21 mouse cellular contexts compared by ENCODE assay signal in the genomic region with DNA sequence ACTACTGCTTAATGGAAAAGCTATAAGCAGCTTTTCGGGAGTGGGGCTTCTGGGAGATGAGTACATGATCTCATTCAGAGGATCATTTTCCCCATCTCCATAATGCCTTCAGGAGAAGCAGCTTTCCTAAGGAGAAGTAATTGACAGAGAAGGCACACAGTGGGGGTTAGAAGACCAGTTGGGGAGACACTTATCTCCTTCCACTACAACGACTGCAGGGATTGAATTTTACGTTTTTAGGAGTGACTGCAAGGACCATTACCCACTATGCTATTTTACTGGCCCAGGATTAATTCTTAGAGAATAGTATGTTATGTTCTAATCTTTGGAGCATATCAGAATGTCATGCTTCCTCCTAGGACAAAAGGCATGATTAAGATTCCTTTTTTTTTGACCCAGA. TPM values are rescaled to one million over a fixed set of nuclear protein-coding genes. Genes with fewer than 3 reads are reported as not detected.
DNase-seq lines count a peak whose midpoint lies in the region; ATAC-seq lines count a peak whose summit lies in the region.
"Had no signal": no experiment of that assay in that cellular context is flagged by ENCODE, and none has a peak within 500 bp of the region (broad histone marks: within the 10 kb centered on the region; RNA-seq: fewer than 3 reads in every experiment).

No protein-coding gene starts in this region.

- peaks cover 19% of the 10 kb centered on the region for H3K4me1 ChIP-seq in heart, embryonic 16.5 days (ENCODE audit: control insufficient read depth, insufficient read depth, low read length)
- peaks cover 6% of the 10 kb centered on the region; the same call in 1 of the 2 replicates for H3K4me1 ChIP-seq in heart, embryonic 11.5 days (ENCODE audit: control insufficient read depth, insufficient read depth, low read length)
- peaks cover 15% of the 10 kb centered on the region for H3K4me1 ChIP-seq in kidney, embryonic 15.5 days
- H3K4me1 ChIP-seq in neural tube, embryonic 13.5 days (replicated peaks) = peaks cover 28% of the 10 kb centered on the region
- H3K4me1 ChIP-seq: intestine, embryonic 15.5 days had no signal

- WGBS in heart, embryonic 16.5 days = 28% methylated on average over 3 of the region's 3 CpGs
- WGBS in heart, embryonic 11.5 days (ENCODE audit: insufficient replicate concordance) = 65% methylated on average over 3 of the region's 3 CpGs
- WGBS in kidney, embryonic 15.5 days = 33% methylated on average over 3 of the region's 3 CpGs
- WGBS in neural tube, embryonic 13.5 days = 40% methylated on average over 3 of the region's 3 CpGs

- H3K27me3 ChIP-seq in heart, embryonic 16.5 days (ENCODE audit: control insufficient read depth, insufficient read depth, low read length) = no peaks in the 10 kb centered on the region
- H3K27me3 ChIP-seq in heart, embryonic 11.5 days (ENCODE audit: control insufficient read depth, insufficient read depth, low read length) = no peaks in the 10 kb centered on the region
- H3K27me3 ChIP-seq in kidney, embryonic 15.5 days = no peaks in the 10 kb centered on the region
- H3K27me3 ChIP-seq in neural tube, embryonic 13.5 days = no peaks in the 10 kb centered on the region
- H3K27me3 ChIP-seq: intestine, embryonic 15.5 days; limb, embryonic 12.5 days had no signal

- no peak overlapping the region for H3K4me2 ChIP-seq in heart, embryonic 16.5 days (ENCODE audit: low read depth, low read length)
- no peak overlapping the region for H3K4me2 ChIP-seq in heart, embryonic 11.5 days
- H3K4me2 ChIP-seq in kidney, embryonic 15.5 days = no peak overlapping the region
- H3K4me2 ChIP-seq in neural tube, embryonic 13.5 days = no peak overlapping the region
- H3K4me2 ChIP-seq: intestine, embryonic 15.5 days; limb, embryonic 12.5 days; liver, embryonic 11.5 days had no signal

- H3K27ac ChIP-seq in heart, embryonic 16.5 days (ENCODE audit: low read length) = peak overlapping the region; percentile 66
- H3K27ac ChIP-seq in heart, embryonic 11.5 days (ENCODE audit: low read depth, low read length) = no peak overlapping the region
- H3K27ac ChIP-seq in kidney, embryonic 15.5 days = 0 out of 2 replicates have a peak overlapping the region, but pooled peaks have one; percentile 6
- peak overlapping the region; percentile 65 for H3K27ac ChIP-seq in neural tube, embryonic 13.5 days (replicated peaks)
- H3K27ac ChIP-seq: forebrain, embryonic 10.5 days; gastrocnemius, adult 2 months; intestine, embryonic 15.5 days; limb, embryonic 12.5 days; macrophage had no signal

- no peak for ATAC-seq in heart, embryonic 16.5 days (replicated peaks; ENCODE audit: extremely low read depth, insufficient read depth, low FRiP score)
- ATAC-seq in heart, embryonic 11.5 days (replicated peaks; ENCODE audit: insufficient number of reproducible peaks, low FRiP score, low TSS enrichment) = no peak
- 0 out of 2 replicates have a peak, but pooled peaks have one; percentile 33 for ATAC-seq in kidney, embryonic 15.5 days (replicated peaks; ENCODE audit: low FRiP score)
- peak; percentile 55; the same call in 1 of the 2 replicates for ATAC-seq in neural tube, embryonic 13.5 days (ENCODE audit: low read depth)
- ATAC-seq: intestine, embryonic 15.5 days; liver, postnatal 0 days; lung, postnatal 0 days had no signal

- H3K9me3 ChIP-seq in heart, embryonic 16.5 days (replicated peaks; ENCODE audit: control insufficient read depth, low read length) = no peaks in the 10 kb centered on the region
- no peaks in the 10 kb centered on the region for H3K9me3 ChIP-seq in heart, embryonic 11.5 days (replicated peaks; ENCODE audit: control insufficient read depth, low read length)
- no peaks in the 10 kb centered on the region for H3K9me3 ChIP-seq in kidney, embryonic 15.5 days (replicated peaks)
- H3K9me3 ChIP-seq in neural tube, embryonic 13.5 days = no peaks in the 10 kb centered on the region
- H3K9me3 ChIP-seq: forebrain, embryonic 10.5 days; intestine, embryonic 15.5 days; limb, embryonic 12.5 days had no signal

- H3K9ac ChIP-seq in heart, embryonic 16.5 days (ENCODE audit: low read length) = no peak overlapping the region
- no peak overlapping the region for H3K9ac ChIP-seq in heart, embryonic 11.5 days (ENCODE audit: low read depth, low read length)
- no peak overlapping the region for H3K9ac ChIP-seq in kidney, embryonic 15.5 days
- H3K9ac ChIP-seq in neural tube, embryonic 13.5 days = no peak overlapping the region
- H3K9ac ChIP-seq: intestine, embryonic 15.5 days; limb, embryonic 12.5 days; liver, postnatal 0 days had no signal

- no peak overlapping the region for H3K4me3 ChIP-seq in heart, embryonic 16.5 days (ENCODE audit: low read length)
- H3K4me3 ChIP-seq in heart, embryonic 11.5 days (ENCODE audit: low read depth, low read length) = no peak overlapping the region
- H3K4me3 ChIP-seq in kidney, embryonic 15.5 days (replicated peaks) = no peak overlapping the region
- H3K4me3 ChIP-seq in neural tube, embryonic 13.5 days = no peak overlapping the region
- H3K4me3 ChIP-seq: forebrain, embryonic 10.5 days; gastrocnemius, adult 2 months; intestine, embryonic 15.5 days; limb, embryonic 12.5 days had no signal

- H3K36me3 ChIP-seq in heart, embryonic 16.5 days (ENCODE audit: control insufficient read depth, insufficient read depth) = peaks cover 5% of the 10 kb centered on the region
- no peaks in the 10 kb centered on the region for H3K36me3 ChIP-seq in heart, embryonic 11.5 days (ENCODE audit: control insufficient read depth, insufficient read depth, low read length)
- peaks cover 20% of the 10 kb centered on the region for H3K36me3 ChIP-seq in kidney, embryonic 15.5 days
- peaks cover 24% of the 10 kb centered on the region for H3K36me3 ChIP-seq in neural tube, embryonic 13.5 days

- peak; percentile 11 for DNase-seq in cerebellum, adult 9-10 months
- DNase-seq in cerebellum, adult 18-20 months = no peak
- DNase-seq in kidney, postnatal 14 days = no peak
- DNase-seq in neural tube, embryonic 10.5 days (ENCODE audit: extremely low spot score, low spot score) = no peak
- DNase-seq: adrenal gland, postnatal 10 days; cerebellum, adult 9-11 months; gastrocnemius, adult 2 months; heart, postnatal 4 days; kidney, adult 9 months; kidney, postnatal 4 days; liver, postnatal 0 days had no signal

RNA-seq across cellular contexts. Expression of a gene that starts 6.2 kb away (rescaled TPM):
- 7.3 and 7.7 TPM in 2 replicates for polyA plus RNA-seq in heart, embryonic 16.5 days (2015; fragmentation: Nextera tagmentation; extraction: Ambion mirVana)
- 10.0 and 11.1 TPM in 2 replicates for polyA plus RNA-seq in heart, embryonic 11.5 days (2014; fragmentation: Nextera tagmentation; extraction: Ambion mirVana)
- polyA plus RNA-seq in kidney, embryonic 15.5 days (2015; fragmentation: Nextera tagmentation; extraction: Ambion mirVana) = 11.1 and 13.4 TPM in 2 replicates
- 26.5 and 29.5 TPM in 2 replicates for polyA plus RNA-seq in neural tube, embryonic 13.5 days (2015; fragmentation: Nextera tagmentation; extraction: Ambion mirVana)

RNA-seq across cellular contexts. Expression of a gene that starts 16.4 kb away (rescaled TPM):
- 50.7 and 56.3 TPM in 2 replicates for polyA plus RNA-seq in heart, embryonic 16.5 days (2015; fragmentation: Nextera tagmentation; extraction: Ambion mirVana)
- 102 and 103 TPM in 2 replicates for polyA plus RNA-seq in heart, embryonic 11.5 days (2014; fragmentation: Nextera tagmentation; extraction: Ambion mirVana)
- 148 and 181 TPM in 2 replicates for polyA plus RNA-seq in kidney, embryonic 15.5 days (2015; fragmentation: Nextera tagmentation; extraction: Ambion mirVana)
- 90.2 and 91.6 TPM in 2 replicates for polyA plus RNA-seq in neural tube, embryonic 13.5 days (2015; fragmentation: Nextera tagmentation; extraction: Ambion mirVana)

Comparison
In these comparisons a context has a peak if more than half of its experiments do, and no peak if none do; other contexts are left out.
1. ATAC-seq: peak in kidney, embryonic 15.5 days (single experiment) and neural tube, embryonic 13.5 days (single experiment); none in heart, embryonic 16.5 days (single experiment) and heart, embryonic 11.5 days (single experiment).